Mouse (Mus musculus) liver, embryonic 13.5 days (tissue): ENCODE results near the gene Gm5431. TPM values are rescaled to one million over a fixed set of nuclear protein-coding genes. Genes with fewer than 3 reads are reported as not detected.
"Not testable (repeated sequence)": the region's sequence is repeated elsewhere in the genome, so short reads cannot be mapped to it uniquely, and the experiment has no call there.

Experiments
- ATAC-seq: fragments of 200-750 bp; cut with Nextera tagmentation; 2 replicates; pipeline ENCODE4 v1.8.0; 2017; ENCODE audit warnings: low read depth, mild to moderate bottlenecking, moderate number of reproducible peaks, moderate library complexity
- DNase-seq: peaks from one replicate; pipeline ENCODE4 v3.0.0; 2022
- H3K27ac ChIP-seq: fragments of 300-500 bp; sonication (generic); 2 replicates; pipeline ENCODE4 v1.5.1; 2015; ENCODE audit warnings: moderate library complexity, mild to moderate bottlenecking, inconsistent platforms
- H3K27me3 ChIP-seq: fragments of 300-500 bp; sonication (generic); 2 replicates; pipeline ENCODE4 v1.6.1; 2015; ENCODE audit warnings: mild to moderate bottlenecking, inconsistent platforms
- H3K36me3 ChIP-seq: fragments of 300-500 bp; sonication (generic); 2 replicates; pipeline ENCODE4 v1.6.1; 2015; ENCODE audit warnings: mild to moderate bottlenecking, inconsistent platforms
- H3K4me1 ChIP-seq: fragments of 300-500 bp; sonication (generic); replicated peaks from 2 replicates; pipeline ENCODE4 v1.6.1; 2015; ENCODE audit warnings: inconsistent platforms
- H3K4me2 ChIP-seq: fragments of 300-500 bp; sonication (generic); 2 replicates; pipeline ENCODE4 v1.6.1; 2015; ENCODE audit warnings: inconsistent platforms, mild to moderate bottlenecking, moderate library complexity
- H3K4me3 ChIP-seq: fragments of 300-500 bp; sonication (generic); replicated peaks from 2 replicates; pipeline ENCODE4 v1.5.1; 2015; ENCODE audit warnings: mild to moderate bottlenecking, inconsistent platforms
- H3K9ac ChIP-seq: fragments of 300-500 bp; sonication (generic); 2 replicates; pipeline ENCODE4 v1.6.1; 2015; ENCODE audit warnings: mild to moderate bottlenecking, inconsistent platforms
- H3K9me3 ChIP-seq: fragments of 300-500 bp; sonication (generic); replicated peaks from 2 replicates; pipeline ENCODE4 v1.6.1; 2016; ENCODE audit warnings: inconsistent platforms
- WGBS: fragments of 180-500 bp; shearing (Covaris S2); methylation state at CpG from one replicate; pipeline ENCODE4 v1.1.7; 2015; ENCODE audit not compliant: insufficient replicate concordance; 5-methylcytosine and 5-hydroxymethylcytosine counted together
- polyA plus RNA-seq: library from polyadenylated mRNA; unstranded; fragments of >200 nt; fragmentation: Nextera tagmentation; extraction: Ambion mirVana; gene quantifications from 2 replicates; pipeline ENCODE4 v1.2.1, GENCODE M21; 2015

Gm5431 gene
- polyA plus RNA-seq, 1 experiment from 2014 or later: 0.20 TPM

DNA sequence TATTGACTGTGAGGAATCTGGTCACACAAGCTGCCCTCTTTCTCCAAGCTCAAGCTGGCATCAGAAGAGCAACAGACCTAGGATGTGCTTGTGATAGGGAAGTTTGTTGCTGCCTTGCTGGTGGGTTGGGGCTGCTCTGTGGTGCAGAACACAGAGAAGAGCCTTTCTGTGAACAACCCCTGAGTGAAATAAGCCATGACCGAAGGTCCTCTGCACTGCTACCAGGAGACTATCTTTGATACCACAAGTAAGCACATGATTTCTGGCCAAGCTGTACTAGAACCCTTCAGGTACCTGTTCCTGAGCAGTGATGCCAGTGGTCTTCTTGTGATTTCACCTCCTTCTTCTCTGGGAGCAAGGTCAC is 465 bp downstream of the Gm5431 start:
- not testable (repeated sequence) for DNase-seq, H3K4me3 ChIP-seq, H3K9ac ChIP-seq, H3K9me3 ChIP-seq, H3K4me2 ChIP-seq, H3K4me1 ChIP-seq, H3K36me3 ChIP-seq, ATAC-seq, H3K27me3 ChIP-seq
- 53% methylated on average over 1 of the region's 1 CpGs for WGBS
- H3K27ac ChIP-seq: 0 out of 2 replicates have a peak overlapping the region, but pooled peaks have one; percentile 5

DNA sequence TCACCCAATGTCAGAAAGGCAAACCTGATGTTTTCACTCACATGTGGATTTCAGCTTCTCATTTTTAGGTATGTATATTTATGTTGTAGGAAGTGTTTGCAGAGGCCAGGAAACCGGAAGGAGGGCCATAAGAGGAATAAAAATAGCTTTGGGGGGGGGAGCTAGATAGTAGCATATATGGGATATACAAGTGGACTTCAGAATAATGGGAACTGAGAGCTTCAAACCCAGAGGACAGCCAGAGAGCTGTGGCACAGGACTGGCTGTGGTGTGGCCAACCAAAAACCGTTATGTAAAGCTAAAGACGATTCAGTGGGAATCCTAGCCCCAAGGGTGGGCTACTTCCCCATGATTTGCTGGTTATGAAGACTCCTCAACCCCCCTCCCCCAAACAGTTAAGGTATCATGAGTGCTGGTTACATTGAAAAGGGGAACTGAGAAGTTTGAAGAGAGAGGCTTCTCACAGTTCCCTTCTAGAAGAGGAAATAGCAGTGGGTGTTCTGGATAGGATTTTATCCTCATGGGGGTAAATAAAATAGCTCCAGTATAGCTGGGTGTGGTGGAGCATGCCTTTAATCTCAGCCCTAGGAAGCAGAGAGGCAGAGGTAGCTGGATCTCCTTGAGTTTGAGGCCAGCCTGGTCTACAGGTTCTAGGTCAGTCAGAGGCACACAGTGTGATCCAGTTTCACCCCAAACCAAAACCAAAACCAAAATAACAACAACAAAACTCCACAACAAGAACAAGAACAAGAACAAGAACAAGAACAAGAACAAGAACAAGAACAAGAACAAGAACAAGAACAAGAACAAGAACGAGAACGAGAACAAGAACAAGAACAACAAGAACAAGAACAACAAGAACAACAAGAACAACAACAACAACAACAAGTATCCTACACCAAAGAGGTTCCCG is 1.1 kb downstream of the Gm5431 start:
- H3K9me3 ChIP-seq, DNase-seq, H3K4me2 ChIP-seq, ATAC-seq, H3K9ac ChIP-seq, H3K4me3 ChIP-seq, H3K4me1 ChIP-seq, H3K27ac ChIP-seq, H3K27me3 ChIP-seq, H3K36me3 ChIP-seq: not testable (repeated sequence)
- WGBS: 37% methylated on average over 6 of the region's 6 CpGs

DNA sequence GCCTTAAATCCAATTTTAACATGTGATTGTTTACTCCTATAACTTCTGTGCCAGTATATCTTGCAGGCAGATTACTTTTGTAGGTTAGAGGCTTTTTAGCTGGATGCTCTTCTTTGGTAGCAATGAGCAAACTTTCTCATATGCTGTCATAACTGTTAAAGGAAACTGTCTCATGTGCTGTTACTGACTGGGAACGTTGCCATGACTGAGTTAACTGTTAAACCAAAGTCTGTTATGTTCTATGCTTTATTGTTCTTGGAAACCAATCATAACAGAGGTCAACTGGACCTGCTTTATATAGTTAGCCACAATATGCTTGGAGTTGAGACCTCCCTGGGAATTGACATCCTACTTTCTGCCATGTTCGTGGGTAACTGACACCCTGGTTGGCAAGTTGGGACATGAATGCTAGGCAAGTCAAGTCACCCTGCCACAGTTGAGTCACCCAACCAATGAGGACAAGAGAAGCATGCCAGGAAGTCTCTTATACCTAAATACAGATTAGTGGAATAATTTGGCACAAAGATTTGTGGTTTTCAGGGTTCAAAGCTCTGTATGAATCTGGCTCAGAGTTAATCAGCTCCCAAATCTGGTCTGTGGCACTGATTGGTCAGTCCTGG is 3.1 kb downstream of the Gm5431 start:
- H3K9ac ChIP-seq: no peak overlapping the region
- no peaks in the 10 kb centered on the region for H3K9me3 ChIP-seq
- no peaks in the 10 kb centered on the region for H3K27me3 ChIP-seq
- WGBS: 53% methylated on average over 2 of the region's 2 CpGs
- H3K4me1 ChIP-seq: no peaks in the 10 kb centered on the region
- DNase-seq: no peak
- no peak overlapping the region for H3K4me3 ChIP-seq
- no peaks in the 10 kb centered on the region for H3K36me3 ChIP-seq
- H3K27ac ChIP-seq: no peak overlapping the region
- no peak for ATAC-seq
- H3K4me2 ChIP-seq: no peak overlapping the region

DNA sequence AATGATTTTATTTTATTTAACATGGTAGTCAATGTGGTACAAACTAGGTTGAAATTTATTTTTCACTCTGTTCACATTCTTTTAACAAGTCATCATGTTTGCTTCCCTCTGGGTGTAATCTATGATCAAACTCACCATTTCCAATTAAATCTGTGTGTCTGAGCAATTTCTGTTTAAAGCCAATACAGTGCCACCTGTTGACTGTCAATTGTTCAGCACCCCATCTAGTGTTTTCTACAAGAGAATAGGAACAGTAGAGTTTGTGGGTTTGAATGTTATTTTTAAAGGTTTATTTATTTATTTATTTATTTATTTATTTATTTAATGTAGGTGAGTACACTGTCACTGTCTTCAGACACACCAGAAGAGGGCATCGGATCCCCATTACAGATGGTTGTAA is 25.3 kb downstream of the Gm5431 start:
- Histone ChIP-seq H3K27ac (no peak overlapping the region), H3K9ac (no peak overlapping the region), H3K27me3 (no peaks in the 10 kb centered on the region), H3K9me3 (no peaks in the 10 kb centered on the region), H3K4me2 (no peak overlapping the region), H3K4me1 (peaks cover 34% of the 10 kb centered on the region), H3K4me3 (no peak overlapping the region), H3K36me3 (no peaks in the 10 kb centered on the region)
- DNase-seq (no peak), ATAC-seq (no peak)
- WGBS: 78% methylated on average over 1 of the region's 1 CpGs

DNA sequence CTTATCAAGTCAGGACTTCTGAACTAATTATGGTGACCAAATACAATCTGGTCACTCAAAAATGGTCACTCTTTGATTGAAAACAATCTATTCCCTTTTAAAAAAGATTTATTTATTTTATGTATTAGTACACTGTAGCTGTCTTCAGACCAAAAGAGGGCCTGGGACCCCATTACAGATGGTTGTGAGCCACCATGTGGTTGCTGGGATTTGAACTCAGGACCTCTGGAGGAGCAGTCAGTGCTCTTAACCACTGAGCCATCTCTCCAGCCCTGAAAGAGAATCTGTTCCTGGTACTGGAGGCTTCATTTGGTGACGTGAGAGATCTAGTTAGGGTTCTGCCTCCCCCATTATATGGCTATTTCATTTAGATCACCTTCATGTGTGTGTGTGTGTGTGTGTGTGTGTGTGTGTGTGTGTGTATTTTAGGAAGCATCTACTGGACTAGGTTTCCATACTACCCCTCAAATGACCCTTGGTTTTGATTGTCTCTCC is 26.6 kb downstream of the Gm5431 start:
- WGBS: 47% methylated on average over 1 of the region's 1 CpGs
- H3K36me3 ChIP-seq, H3K9me3 ChIP-seq, H3K4me3 ChIP-seq, H3K27ac ChIP-seq, DNase-seq, H3K9ac ChIP-seq, ATAC-seq, H3K27me3 ChIP-seq, H3K4me2 ChIP-seq: not testable (repeated sequence)
- peaks cover 41% of the 10 kb centered on the region for H3K4me1 ChIP-seq

DNA sequence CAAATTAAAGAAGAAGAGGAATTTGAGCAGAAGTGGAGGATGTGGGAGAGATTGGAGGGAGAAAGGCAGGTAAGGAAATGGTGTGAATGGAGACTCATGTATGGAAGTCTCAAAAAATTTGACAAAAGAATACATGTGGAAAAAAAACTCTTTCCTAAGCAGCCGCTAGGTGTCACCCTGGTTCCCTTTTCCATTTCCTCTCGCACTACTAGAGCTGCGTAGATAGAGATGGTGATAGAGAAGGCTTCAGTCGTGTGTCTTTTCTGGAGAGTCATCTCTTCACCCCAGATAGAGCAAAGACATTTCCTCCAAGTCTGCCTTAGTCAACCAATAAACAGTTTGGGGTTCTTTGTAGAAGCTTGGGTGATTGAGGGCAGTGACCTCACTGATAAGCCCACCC is 27.5 kb downstream of the Gm5431 start:
- WGBS: 1% methylated on average over 4 of the region's 4 CpGs
- H3K27me3 ChIP-seq: no peaks in the 10 kb centered on the region
- peak overlapping the region; percentile 91 for H3K27ac ChIP-seq
- DNase-seq: peak; percentile 52
- H3K4me3 ChIP-seq: no peak overlapping the region
- peaks cover 50% of the 10 kb centered on the region for H3K4me1 ChIP-seq
- peak overlapping the region; percentile 76; the same call in 1 of the 2 replicates for H3K9ac ChIP-seq
- no peak for ATAC-seq
- H3K9me3 ChIP-seq: no peaks in the 10 kb centered on the region
- H3K4me2 ChIP-seq: peak overlapping the region; percentile 84
- no peaks in the 10 kb centered on the region for H3K36me3 ChIP-seq

DNA sequence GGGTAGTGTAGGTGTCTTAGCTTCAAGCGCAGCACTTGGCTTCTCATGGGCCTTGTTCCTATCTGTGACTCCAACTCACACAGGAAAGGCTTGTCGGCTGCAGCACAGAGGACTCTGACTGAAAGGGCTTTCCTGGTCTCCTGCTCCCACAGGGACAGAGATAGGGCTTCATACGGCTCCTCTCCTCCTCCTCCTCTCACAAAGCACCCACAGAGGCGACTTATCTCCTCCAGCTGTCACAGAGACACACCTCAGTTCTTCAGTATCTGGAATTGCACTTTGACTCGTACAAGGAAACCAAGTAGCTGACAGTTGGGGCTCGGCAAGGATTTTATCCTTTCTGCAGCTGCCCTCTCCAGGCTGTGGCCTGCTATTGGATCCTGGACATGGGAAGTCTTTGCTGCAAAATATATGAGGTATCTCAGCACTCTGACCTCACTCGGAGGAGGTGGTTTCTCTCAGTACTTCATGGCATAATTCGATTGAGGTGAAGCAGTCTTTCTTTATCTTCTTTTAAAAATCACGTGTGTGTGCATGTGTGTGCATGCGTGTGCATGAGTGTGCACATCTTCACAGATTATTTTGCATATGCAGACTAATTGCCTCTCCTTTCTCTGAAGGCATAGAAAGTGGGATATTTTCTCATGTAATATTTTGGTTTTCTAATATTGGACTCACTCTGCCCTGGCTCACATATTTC is 28.3 kb downstream of the Gm5431 start:
- Histone ChIP-seq H3K27me3 (no peaks in the 10 kb centered on the region), H3K4me2 (peak overlapping the region; percentile 84), H3K36me3 (no peaks in the 10 kb centered on the region), H3K4me1 (peaks cover 57% of the 10 kb centered on the region), H3K9me3 (no peaks in the 10 kb centered on the region), H3K27ac (peak overlapping the region; percentile 91), H3K9ac (peak overlapping the region; percentile 76), H3K4me3 (peak overlapping the region; percentile 24)
- 11% methylated on average over 10 of the region's 10 CpGs for WGBS
- peak; percentile 86 for ATAC-seq
- DNase-seq: peak; percentile 74

DNA sequence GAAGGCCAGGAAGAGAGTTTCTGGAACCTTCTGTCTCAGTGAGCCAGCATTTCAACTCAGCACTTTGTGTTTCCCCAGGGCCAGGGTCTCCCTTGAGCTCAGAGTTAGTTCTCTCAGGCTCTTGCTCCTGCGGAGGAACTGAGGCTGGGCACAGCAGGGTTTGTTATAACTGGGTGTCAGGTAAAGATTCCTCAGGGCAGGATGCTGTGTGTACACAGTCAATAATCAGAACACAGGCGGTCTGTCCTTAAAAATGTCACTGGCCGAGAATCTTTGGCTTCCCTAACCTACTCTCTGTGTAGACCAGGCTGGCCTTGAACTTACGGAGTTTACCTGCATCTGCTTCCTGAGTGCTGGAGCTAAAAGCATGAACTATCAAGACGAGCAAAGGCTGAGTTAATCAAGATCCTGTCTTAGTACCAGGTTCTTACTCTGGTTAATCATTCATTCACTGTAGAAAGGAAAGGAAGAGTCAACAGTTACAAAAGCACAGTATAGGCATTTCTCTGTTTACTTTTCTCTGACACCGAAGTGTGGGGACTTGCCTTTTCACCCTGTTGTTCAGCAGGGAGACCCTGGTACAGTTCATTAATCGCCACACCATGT is 29.2 kb downstream of the Gm5431 start:
- ATAC-seq (peak; percentile 1; the same call in 1 of the 2 replicates), DNase-seq (no peak)
- peak overlapping the region; percentile 68 for H3K4me3 ChIP-seq
- H3K4me2 ChIP-seq: peak overlapping the region; percentile 84
- peaks cover under 1% of the 10 kb centered on the region; the same call in 1 of the 2 replicates for H3K36me3 ChIP-seq
- peaks cover 64% of the 10 kb centered on the region for H3K4me1 ChIP-seq
- peak overlapping the region; percentile 91 for H3K27ac ChIP-seq
- 55% methylated on average over 7 of the region's 7 CpGs for WGBS
- no peaks in the 10 kb centered on the region for H3K9me3 ChIP-seq
- peak overlapping the region; percentile 76 for H3K9ac ChIP-seq
- no peaks in the 10 kb centered on the region for H3K27me3 ChIP-seq

DNA sequence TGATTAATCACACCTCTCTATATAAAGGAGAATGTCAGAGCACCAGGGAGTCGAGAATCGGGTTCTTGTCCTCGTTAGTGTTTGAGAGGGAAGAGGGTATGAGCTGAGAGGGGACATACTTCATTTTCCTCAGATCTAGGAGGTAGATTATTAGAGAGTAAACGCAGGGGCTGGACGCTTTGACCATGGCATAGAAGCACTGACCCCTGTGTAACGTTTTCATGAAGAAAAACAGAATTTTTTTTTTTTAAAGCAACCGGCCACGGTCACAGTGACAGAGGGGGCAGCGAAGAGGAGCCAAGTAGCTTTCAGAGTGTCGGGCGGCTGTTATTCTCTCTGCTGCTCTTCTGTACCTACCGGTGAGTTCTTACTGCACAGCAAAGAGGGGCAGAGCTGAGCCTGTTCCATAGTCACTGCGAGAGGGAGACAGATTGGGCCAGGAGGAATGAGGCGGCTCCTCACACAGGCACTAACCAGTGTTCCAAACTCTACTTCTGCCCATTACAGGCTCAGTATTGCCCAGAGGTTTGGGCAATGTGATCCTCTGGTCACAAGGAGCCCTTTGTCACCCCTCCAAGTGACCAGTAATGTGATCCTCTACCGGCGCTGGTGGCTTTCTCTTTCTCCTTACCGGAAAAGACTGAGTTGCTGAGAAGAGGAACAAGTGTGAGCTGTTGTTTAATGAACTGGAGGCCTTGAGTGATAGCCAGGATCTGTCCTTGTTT is 30.0 kb downstream of the Gm5431 start:
- peak; percentile 16 for ATAC-seq
- Histone ChIP-seq H3K27ac (peak overlapping the region; percentile 91), H3K4me3 (peak overlapping the region; percentile 68), H3K4me1 (peaks cover 64% of the 10 kb centered on the region), H3K36me3 (peaks cover 8% of the 10 kb centered on the region), H3K9me3 (no peaks in the 10 kb centered on the region), H3K9ac (peak overlapping the region; percentile 76), H3K27me3 (no peaks in the 10 kb centered on the region), H3K4me2 (peak overlapping the region; percentile 84)
- 2% methylated on average over 17 of the region's 17 CpGs for WGBS
- no peak for DNase-seq

DNA sequence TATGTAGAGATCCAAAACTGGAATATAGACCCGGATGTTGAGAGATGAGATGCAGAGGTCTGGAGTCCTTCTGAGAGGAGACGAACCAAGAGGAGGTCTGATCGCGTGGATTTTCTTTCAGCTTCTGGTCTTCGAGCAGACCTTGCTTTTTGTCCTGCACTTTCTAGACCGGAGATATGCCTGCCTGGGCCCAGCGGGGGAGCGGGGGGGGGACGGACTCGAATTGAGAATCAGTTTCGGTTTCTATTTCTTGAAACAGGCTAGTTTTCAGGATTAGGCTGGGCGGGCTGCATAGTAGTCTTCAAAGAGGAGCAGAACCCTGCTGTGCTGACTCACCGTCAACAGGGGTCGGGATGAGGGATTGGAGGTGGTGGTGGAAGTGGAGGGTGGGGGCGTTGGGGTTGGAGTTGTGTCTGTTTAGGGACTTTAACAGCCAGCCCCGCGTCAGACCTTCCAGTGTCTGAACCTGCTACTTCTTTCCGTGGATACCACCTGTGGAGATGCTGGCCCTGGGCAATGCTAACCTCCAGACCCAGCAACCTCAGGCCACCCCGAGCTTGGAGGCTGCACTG is 30.7 kb downstream of the Gm5431 start, which contains the start of gene Irgm1:
TSS of gene Irgm1 (minus strand) at position 483 of the 572 bp plus-strand sequence.
- Histone ChIP-seq H3K4me2 (peak within 1 kb of the TSS; percentile 84), H3K9me3 (no peaks in the 10 kb centered on the region), H3K36me3 (peaks cover 15% of the 10 kb centered on the region), H3K27ac (peak within 1 kb of the TSS; percentile 91), H3K27me3 (no peaks in the 10 kb centered on the region), H3K4me3 (peak within 1 kb of the TSS; percentile 68), H3K4me1 (peaks cover 64% of the 10 kb centered on the region), H3K9ac (peak within 1 kb of the TSS; percentile 76)
- ATAC-seq (peak; percentile 49), DNase-seq (peak; percentile 61)
- under 1% methylated on average over 19 of the region's 19 CpGs for WGBS
